Mouse (Mus musculus): ENCODE data around the gene Samd4b.
A peak's percentile ranks its signal among the peaks of the same experiment; 100 is the strongest.

GRCm38 (mm10) chr7:28446446-28446845, 151.5 kb downstream of the Samd4b start:
- TF ChIP-seq CTCF (conservative IDR thresholded peaks at IDR 0.05; ENCODE audit: low read length) (peak; percentile 93), POU5F1 (IDR thresholded peaks at IDR 0.05; ENCODE audit: borderline replicate concordance, low read length) (no peak), NANOG (IDR thresholded peaks at IDR 0.05; ENCODE audit: borderline replicate concordance, low read length) (no peak)

All from E14TG2a.4 (cell line).